Mouse (Mus musculus) heart, embryonic 10.5 days (tissue): ENCODE data around the gene Slc43a3. TPM values are rescaled to one million over a fixed set of nuclear protein-coding genes. Genes with fewer than 3 reads are reported as not detected.

ENCODE experiments used
- DNase-seq: peaks from one replicate; pipeline ENCODE4 v3.0.0-alpha.2; 2017; ENCODE audit warnings: low spot score
- H3K27ac ChIP-seq: fragments of 300-500 bp; sonication (generic); 2 replicates; pipeline ENCODE4 v1.5.1; 2016; ENCODE audit warnings: mild to moderate bottlenecking
- H3K27me3 ChIP-seq: fragments of 300-500 bp; sonication (generic); 2 replicates; pipeline ENCODE4 v1.6.1; 2016; ENCODE audit warnings: mild to moderate bottlenecking; ENCODE audit not compliant: poor library complexity, insufficient read depth, severe bottlenecking
- H3K36me3 ChIP-seq: fragments of 300-500 bp; sonication (generic); 2 replicates; pipeline ENCODE4 v1.6.1; 2016; ENCODE audit warnings: mild to moderate bottlenecking, moderate library complexity
- H3K4me1 ChIP-seq: fragments of 300-500 bp; sonication (generic); 2 replicates; pipeline ENCODE4 v1.6.1; 2016; ENCODE audit warnings: mild to moderate bottlenecking
- H3K4me3 ChIP-seq: fragments of 300-500 bp; sonication (generic); 2 replicates; pipeline ENCODE4 v1.5.1; 2016; ENCODE audit warnings: mild to moderate bottlenecking, moderate library complexity
- H3K9me3 ChIP-seq: fragments of 300-500 bp; sonication (generic); 2 replicates; pipeline ENCODE4 v1.6.1; 2016; ENCODE audit warnings: mild to moderate bottlenecking, moderate library complexity
- WGBS: fragments of 180-500 bp; shearing (Covaris S2); methylation state at CpG from one replicate; pipeline ENCODE4 v1.1.7; 2016; 5-methylcytosine and 5-hydroxymethylcytosine counted together
- polyA plus RNA-seq: library from polyadenylated mRNA; unstranded; fragments of >200 nt; fragmentation: Nextera tagmentation; extraction: Ambion mirVana; gene quantifications from 2 replicates; pipeline ENCODE4 v1.2.1, GENCODE M21; 2016

Slc43a3 gene
- polyA plus RNA-seq, 1 experiment from 2014 or later = 50.9 TPM

GRCm38 (mm10) chr2:84915330-84915729 is 21.0 kb upstream of the Slc43a3 start:
- H3K4me1 ChIP-seq = peaks cover 21% of the 10 kb centered on the region
- peak overlapping the region; percentile 59 for H3K27ac ChIP-seq
- no peaks in the 10 kb centered on the region for H3K36me3 ChIP-seq
- whole genome bisulfite sequencing = 77% methylated on average over 3 of the region's 3 CpGs
- no peak overlapping the region for H3K4me3 ChIP-seq
- DNase-seq = no peak
- H3K9me3 ChIP-seq = no peaks in the 10 kb centered on the region
- H3K27me3 ChIP-seq = no peaks in the 10 kb centered on the region

GRCm38 (mm10) chr2:84916548-84917320 is 19.6 kb upstream of the Slc43a3 start:
- DNase-seq = peak; percentile 74
- Histone ChIP-seq H3K4me1 (peaks cover 24% of the 10 kb centered on the region), H3K36me3 (no peaks in the 10 kb centered on the region), H3K9me3 (no peaks in the 10 kb centered on the region), H3K4me3 (no peak overlapping the region), H3K27me3 (no peaks in the 10 kb centered on the region), H3K27ac (peak overlapping the region; percentile 56; the same call in 1 of the 2 replicates)
- WGBS = 64% methylated on average over 8 of the region's 8 CpGs

- WGBS = 49% methylated on average over 3 of the region's 3 CpGs
- Histone ChIP-seq H3K4me3 (no peak overlapping the region), H3K27me3 (no peaks in the 10 kb centered on the region), H3K27ac (no peak overlapping the region), H3K9me3 (no peaks in the 10 kb centered on the region), H3K4me1 (peaks cover 24% of the 10 kb centered on the region), H3K36me3 (no peaks in the 10 kb centered on the region)
- DNase-seq = no peak
These were observed 18.2 kb upstream of the Slc43a3 start for GRCm38 (mm10) chr2:84918188-84918587.

GRCm38 (mm10) chr2:84919601-84920108 is 16.7 kb upstream of the Slc43a3 start:
- no peaks in the 10 kb centered on the region for H3K9me3 ChIP-seq
- H3K27me3 ChIP-seq = no peaks in the 10 kb centered on the region
- H3K4me3 ChIP-seq = no peak overlapping the region
- no peaks in the 10 kb centered on the region for H3K36me3 ChIP-seq
- H3K4me1 ChIP-seq = peaks cover 14% of the 10 kb centered on the region
- no peak overlapping the region for H3K27ac ChIP-seq
- DNase-seq = peak; percentile 59
- WGBS = 82% methylated on average over 10 of the region's 10 CpGs

- 84% methylated on average over 7 of the region's 7 CpGs for WGBS
These were observed 6.2 kb upstream of the Slc43a3 start for GRCm38 (mm10) chr2:84930186-84930585.

GRCm38 (mm10) chr2:84933992-84934648 is 2.3 kb upstream of the Slc43a3 start:
- peak overlapping the region; percentile 18; the same call in 1 of the 2 replicates for H3K27ac ChIP-seq
- H3K4me1 ChIP-seq = peaks cover 18% of the 10 kb centered on the region
- H3K4me3 ChIP-seq = no peak overlapping the region
- H3K36me3 ChIP-seq = no peaks in the 10 kb centered on the region
- no peaks in the 10 kb centered on the region for H3K27me3 ChIP-seq
- 49% methylated on average over 8 of the region's 8 CpGs for WGBS
- H3K9me3 ChIP-seq = no peaks in the 10 kb centered on the region
- no peak for DNase-seq

More at GRCm38 (mm10) chr2:84930186-84930585, 6.2 kb upstream of the Slc43a3 start:
- peaks cover 4% of the 10 kb centered on the region; the same call in 1 of the 2 replicates for H3K4me1 ChIP-seq
- no peak overlapping the region for H3K4me3 ChIP-seq
- DNase-seq = peak; percentile 64
- H3K27me3 ChIP-seq = no peaks in the 10 kb centered on the region
- H3K27ac ChIP-seq = no peak overlapping the region
- no peaks in the 10 kb centered on the region for H3K9me3 ChIP-seq
- no peaks in the 10 kb centered on the region for H3K36me3 ChIP-seq

- H3K4me3 ChIP-seq = no peak overlapping the region
- DNase-seq = no peak
- peak overlapping the region; percentile 18; the same call in 1 of the 2 replicates for H3K27ac ChIP-seq
- peaks cover 18% of the 10 kb centered on the region for H3K4me1 ChIP-seq
- H3K27me3 ChIP-seq = no peaks in the 10 kb centered on the region
- H3K36me3 ChIP-seq = peaks cover 1% of the 10 kb centered on the region; the same call in 1 of the 2 replicates
- 57% methylated on average over 4 of the region's 4 CpGs for WGBS
- H3K9me3 ChIP-seq = no peaks in the 10 kb centered on the region
These were observed 1.8 kb upstream of the Slc43a3 start for GRCm38 (mm10) chr2:84934649-84935007.

GRCm38 (mm10) chr2:84935065-84935464 is 1.3 kb upstream of the Slc43a3 start:
- 78% methylated on average over 5 of the region's 5 CpGs for WGBS
- Histone ChIP-seq H3K4me1 (peaks cover 18% of the 10 kb centered on the region), H3K27me3 (no peaks in the 10 kb centered on the region), H3K9me3 (no peaks in the 10 kb centered on the region), H3K27ac (no peak overlapping the region), H3K4me3 (no peak overlapping the region), H3K36me3 (peaks cover 2% of the 10 kb centered on the region; the same call in 1 of the 2 replicates)
- no peak for DNase-seq

- Histone ChIP-seq H3K4me3 (peak overlapping the region; percentile 63), H3K36me3 (peaks cover 22% of the 10 kb centered on the region; the same call in 1 of the 2 replicates), H3K9me3 (no peaks in the 10 kb centered on the region), H3K27me3 (no peaks in the 10 kb centered on the region), H3K4me1 (peaks cover 24% of the 10 kb centered on the region), H3K27ac (peak overlapping the region; percentile 90)
- WGBS = 50% methylated on average over 3 of the region's 3 CpGs
- DNase-seq = no peak
These were observed 1.2 kb downstream of the Slc43a3 start for GRCm38 (mm10) chr2:84937491-84938150.

- Histone ChIP-seq H3K27ac (peak overlapping the region; percentile 90), H3K4me1 (peaks cover 24% of the 10 kb centered on the region), H3K9me3 (no peaks in the 10 kb centered on the region), H3K4me3 (peak overlapping the region; percentile 63), H3K36me3 (peaks cover 23% of the 10 kb centered on the region; the same call in 1 of the 2 replicates), H3K27me3 (no peaks in the 10 kb centered on the region)
- peak; percentile 90 for DNase-seq
- 49% methylated on average over 5 of the region's 5 CpGs for WGBS
These were observed 2.0 kb downstream of the Slc43a3 start for GRCm38 (mm10) chr2:84938249-84938946.

GRCm38 (mm10) chr2:84939306-84939705 is 2.9 kb downstream of the Slc43a3 start:
- Histone ChIP-seq H3K27ac (peak overlapping the region; percentile 10; the same call in 1 of the 2 replicates), H3K36me3 (peaks cover 28% of the 10 kb centered on the region; the same call in 1 of the 2 replicates), H3K4me3 (peak overlapping the region; percentile 25), H3K4me1 (peaks cover 24% of the 10 kb centered on the region), H3K9me3 (no peaks in the 10 kb centered on the region), H3K27me3 (no peaks in the 10 kb centered on the region)
- DNase-seq = no peak
- WGBS = 79% methylated on average over 3 of the region's 3 CpGs

GRCm38 (mm10) chr2:84939711-84940110 is 3.3 kb downstream of the Slc43a3 start:
- H3K27ac ChIP-seq = 0 out of 2 replicates have a peak overlapping the region, but pooled peaks have one; percentile 22
- peak overlapping the region; percentile 25 for H3K4me3 ChIP-seq
- 91% methylated on average over 6 of the region's 6 CpGs for WGBS

More at GRCm38 (mm10) chr2:84939711-84940110, 3.3 kb downstream of the Slc43a3 start:
- H3K4me1 ChIP-seq = peaks cover 20% of the 10 kb centered on the region
- no peaks in the 10 kb centered on the region for H3K9me3 ChIP-seq
- no peaks in the 10 kb centered on the region for H3K27me3 ChIP-seq
- no peak for DNase-seq
- peaks cover 32% of the 10 kb centered on the region; the same call in 1 of the 2 replicates for H3K36me3 ChIP-seq
